27 mouse cellular contexts compared by ENCODE assay signal in the genomic region with DNA sequence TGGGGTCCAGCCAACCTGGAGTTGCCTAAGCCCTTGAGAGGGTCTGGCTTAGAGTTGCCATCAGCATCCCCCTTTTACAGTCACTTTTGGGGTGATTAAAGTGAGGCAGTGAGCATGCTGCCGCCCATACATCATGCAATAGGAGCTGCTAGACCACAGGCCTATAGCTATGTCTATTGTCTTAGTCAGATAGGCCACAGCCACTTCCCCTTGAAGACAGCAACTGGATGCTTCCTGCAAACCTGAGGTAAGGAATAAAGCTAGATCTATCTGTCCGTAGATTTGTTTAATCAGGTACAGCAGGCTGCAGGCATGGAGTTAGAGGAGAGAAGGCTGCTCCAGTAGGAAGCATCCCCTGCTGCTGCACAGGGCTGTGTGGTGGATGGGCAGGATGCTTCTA. TPM values are rescaled to one million over a fixed set of nuclear protein-coding genes. Genes with fewer than 3 reads are reported as not detected.
"Had no signal": no experiment of that assay in that cellular context is flagged by ENCODE, and none has a peak within 500 bp of the region (broad histone marks: within the 10 kb centered on the region; RNA-seq: fewer than 3 reads in every experiment).

No protein-coding gene starts in this region.

- H3K27me3 ChIP-seq: midbrain, embryonic 13.5 days; midbrain, embryonic 15.5 days; neural tube, embryonic 13.5 days; neural tube, embryonic 15.5 days; stomach, embryonic 15.5 days had no signal

- H3K9me3 ChIP-seq: midbrain, embryonic 13.5 days; midbrain, embryonic 15.5 days; neural tube, embryonic 13.5 days; neural tube, embryonic 15.5 days; stomach, embryonic 15.5 days had no signal

- H3K4me3 ChIP-seq: midbrain, embryonic 13.5 days; midbrain, embryonic 15.5 days; myocyte; neural tube, embryonic 13.5 days; neural tube, embryonic 15.5 days; stomach, embryonic 15.5 days had no signal

- H3K4me1 ChIP-seq: midbrain, embryonic 13.5 days; midbrain, embryonic 15.5 days; neural tube, embryonic 13.5 days; neural tube, embryonic 15.5 days; stomach, embryonic 15.5 days had no signal

- H3K27ac ChIP-seq: liver, embryonic 14.5 days; midbrain, embryonic 13.5 days; midbrain, embryonic 15.5 days; neural tube, embryonic 13.5 days; neural tube, embryonic 15.5 days; stomach, embryonic 15.5 days; stomach, postnatal 0 days had no signal

- DNase-seq: lung, adult 18-20 months; lung, embryonic 14.5 days; lung, postnatal 10 days; lung, postnatal 4 days; retina, postnatal 1 day; right cerebral cortex, adult 18-20 months; right cerebral cortex, postnatal 25 days; right cerebral cortex, postnatal 4 days; thymus, adult 18-20 months; thymus, postnatal 25 days; thymus, postnatal 4 days had no signal

- H3K36me3 ChIP-seq: midbrain, embryonic 13.5 days; midbrain, embryonic 15.5 days; neural tube, embryonic 13.5 days; neural tube, embryonic 15.5 days; stomach, embryonic 15.5 days had no signal

- ATAC-seq: midbrain, embryonic 13.5 days; midbrain, embryonic 15.5 days had no signal

RNA-seq across cellular contexts. Expression of a gene that starts 4.4 kb away (rescaled TPM):
- polyA plus RNA-seq: lung, embryonic 14.5 days; midbrain, embryonic 11.5 days; myocyte; neural tube, embryonic 11.5 days; neural tube, embryonic 13.5 days; small intestine, adult 2 months; urinary bladder, adult 2 months had no signal

RNA-seq across cellular contexts. Expression of a gene that starts 9.0 kb away (rescaled TPM):
- total RNA-seq: midbrain, postnatal 0 days had no signal
- polyA plus RNA-seq: liver, embryonic 14.5 days; liver, embryonic 16.5 days; lung, embryonic 14.5 days; lung, embryonic 16.5 days; midbrain, embryonic 11.5 days; midbrain, embryonic 13.5 days; midbrain, embryonic 15.5 days; midbrain, postnatal 0 days; myocyte; neural tube, embryonic 11.5 days; neural tube, embryonic 13.5 days; neural tube, embryonic 15.5 days; spleen, adult 2 months; stomach, postnatal 0 days had no signal
